Mouse (Mus musculus) heart, postnatal 0 days (tissue): ENCODE data around the gene Gm12248.

Source experiments
- CTCF ChIP-seq: IDR thresholded peaks from 2 replicates; pipeline ENCODE4 v1.5.1; 2016; ENCODE audit warnings: antibody characterized with exemption, control low read depth, low read depth
- EP300 ChIP-seq: IDR thresholded peaks from 2 replicates; pipeline ENCODE4 v1.6.1; 2016; ENCODE audit warnings: antibody characterized with exemption, low read depth

GRCm38 (mm10) chr11:58016371-58016770 is 76.6 kb downstream of the Gm12248 start:
- no peak for TF ChIP-seq CTCF
- TF ChIP-seq EP300: no peak
